Comparison of ENCODE assay signal across 8 mouse cellular contexts in genomic region chr1:153899731-153900380, GRCm38 (mm10). TPM values are rescaled to one million over a fixed set of nuclear protein-coding genes. Genes with fewer than 3 reads are reported as not detected.
DNase-seq lines count a peak whose midpoint lies in the region; ATAC-seq lines count a peak whose summit lies in the region.

Glul (plus strand) TSS chr1:153899944.
Teddm2 (minus strand) TSS chr1:153900228.

- peaks cover 31% of the 10 kb centered on the region for H3K79me2 ChIP-seq in macrophage (ENCODE audit: inconsistent target)

- H3K4me3 ChIP-seq in hindbrain, embryonic 16.5 days (ENCODE audit: low read length) = peak within 1 kb of the TSS; percentile 95
- peak within 1 kb of the TSS; percentile 81 for H3K4me3 ChIP-seq in macrophage (ENCODE audit: inconsistent target)

- under 1% methylated on average over 51 of the region's 51 CpGs for WGBS in hindbrain, embryonic 16.5 days
- under 1% methylated on average over 42 of the region's 51 CpGs for WGBS in macrophage (ENCODE audit: missing documents)

- H3K4me2 ChIP-seq in hindbrain, embryonic 16.5 days (ENCODE audit: low read length) = peak within 1 kb of the TSS; percentile 83

- H3K27ac ChIP-seq in hindbrain, embryonic 16.5 days (ENCODE audit: low read depth, low read length) = peak within 1 kb of the TSS; percentile 95
- peak within 1 kb of the TSS; percentile 62 for H3K27ac ChIP-seq in macrophage

- peak; percentile 97 for ATAC-seq in hindbrain, embryonic 16.5 days

- DNase-seq in T-cell, adult 2 months (ENCODE audit: low spot score) = peak; percentile 95
- peak; percentile 90 to 94 for DNase-seq in cerebellum, postnatal 36 days
- peak; percentile 96 for DNase-seq in gastrocnemius, adult 18-20 months (ENCODE audit: low spot score)
- DNase-seq in left cerebral cortex, adult 18-20 months (ENCODE audit: low spot score in 2 of 2) = peak; percentile 86 to 92
- peak; percentile 96 for DNase-seq in right cerebral cortex, adult 18-20 months
- DNase-seq in urinary bladder, postnatal 10 days (ENCODE audit: low spot score) = peak; percentile 87

- H3K27me3 ChIP-seq in hindbrain, embryonic 16.5 days (replicated peaks; ENCODE audit: control insufficient read depth, insufficient read depth, low read length) = no peaks in the 10 kb centered on the region

- peaks cover 10% of the 10 kb centered on the region; the same call in 1 of the 2 replicates for H3K36me3 ChIP-seq in hindbrain, embryonic 16.5 days (ENCODE audit: control insufficient read depth, insufficient read depth, low read length)
- peaks cover 23% of the 10 kb centered on the region for H3K36me3 ChIP-seq in macrophage (ENCODE audit: inconsistent target)

- peak within 1 kb of the TSS; percentile 94 for H3K9ac ChIP-seq in hindbrain, embryonic 16.5 days (ENCODE audit: low read depth, low read length)

- H3K4me1 ChIP-seq in hindbrain, embryonic 16.5 days (ENCODE audit: control insufficient read depth, insufficient read depth, low read depth, low read length) = peaks cover 27% of the 10 kb centered on the region

- H3K9me3 ChIP-seq in hindbrain, embryonic 16.5 days (ENCODE audit: control insufficient read depth, low read length) = no peaks in the 10 kb centered on the region

RNA-seq across cellular contexts. Expression of gene Glul, which starts in this region (rescaled TPM):
- total RNA-seq in gastrocnemius, adult 18-20 months (2021) = 100 to 1,000 TPM; 295 to 614 TPM
- 217 and 248 TPM in 2 replicates for polyA plus RNA-seq in hindbrain, embryonic 16.5 days (2015; fragmentation: Nextera tagmentation; extraction: Ambion mirVana)
- total RNA-seq in left cerebral cortex, adult 18-20 months (2021) = 1,000 to 10,000 TPM; 1,798 to 1,811 TPM
- total RNA-seq in macrophage (2018; cell fraction: chromatin; rRNA removed) = 100 to 1,000 TPM in 1 of 26 experiments, 10 to 100 TPM in 15, 1 to 10 TPM in 10; 3.3 to 106 (median 14.2) TPM
- total RNA-seq in macrophage (2018; cell fraction: cytosol; rRNA removed) = 100 to 1,000 TPM in 13 of 26 experiments, 10 to 100 TPM in 13; 37.7 to 278 (median 129) TPM
- total RNA-seq in macrophage (2018; cell fraction: nucleus; rRNA removed) = 100 to 1,000 TPM in 2 of 26 experiments, 10 to 100 TPM in 24; 13.0 to 134 (median 51.1) TPM
- polyA plus RNA-seq in macrophage (2018) = 160 to 381 TPM (median 220 TPM) in 3 replicates

RNA-seq across cellular contexts. Expression of gene Teddm2, which starts in this region (rescaled TPM):
- 1 to 10 TPM; 1.5 to 2.5 TPM for total RNA-seq in gastrocnemius, adult 18-20 months (2021)
- polyA plus RNA-seq in hindbrain, embryonic 16.5 days (2015; fragmentation: Nextera tagmentation; extraction: Ambion mirVana) = 1.4 and 1.5 TPM in 2 replicates
- total RNA-seq in left cerebral cortex, adult 18-20 months (2021) = 1 to 10 TPM; 3.3 to 3.4 TPM
- total RNA-seq in macrophage (2018; cell fraction: chromatin; rRNA removed) = 1 to 10 TPM in 9 of 26 experiments, under 1 TPM in 14, not detected in 3; 0.16 to 2.8 (median 0.66) TPM
- total RNA-seq in macrophage (2018; cell fraction: cytosol; rRNA removed) = under 1 TPM in 15 of 26 experiments, not detected in 11; 0.05 to 0.34 (median 0.10) TPM
- total RNA-seq in macrophage (2018; cell fraction: nucleus; rRNA removed) = 1 to 10 TPM in 5 of 26 experiments, under 1 TPM in 14, not detected in 7; 0.12 to 3.5 (median 0.51) TPM
- 0.06 to 0.15 TPM (median 0.07 TPM) in 3 replicates for polyA plus RNA-seq in macrophage (2018)

Comparison
In these comparisons a context has a peak if more than half of its experiments do, and no peak if none do; other contexts are left out.
1. Peak in every context shown above with its lines: DNase-seq, ATAC-seq, H3K4me3 ChIP-seq and H3K27ac ChIP-seq.